Mouse (Mus musculus) embryonic facial prominence, embryonic 11.5 days (tissue): Measurements from ENCODE around the gene Mars. TPM values are rescaled to one million over a fixed set of nuclear protein-coding genes. Genes with fewer than 3 reads are reported as not detected.

ENCODE experiments used
- ATAC-seq: fragments of 200-750 bp; cut with Nextera tagmentation; replicated peaks from 2 replicates; pipeline ENCODE4 v1.8.0; 2017; ENCODE audit warnings: low read depth; ENCODE audit not compliant: insufficient number of reproducible peaks, low FRiP score, low TSS enrichment
- DNase-seq: peaks from one replicate; pipeline ENCODE4 v3.0.0-alpha.2; 2015; ENCODE audit warnings: low spot score
- H3K27ac ChIP-seq: fragments of 300-500 bp; sonication (generic); replicated peaks from 2 replicates; pipeline ENCODE4 v1.5.1; 2014; ENCODE audit warnings: mild to moderate bottlenecking, low read depth, low read length, control low read depth
- H3K27me3 ChIP-seq: fragments of 300-500 bp; sonication (generic); 2 replicates; pipeline ENCODE4 v1.6.1; 2014; ENCODE audit warnings: mild to moderate bottlenecking, low read length, moderate library complexity, mixed read lengths; ENCODE audit not compliant: control insufficient read depth, insufficient read depth
- H3K36me3 ChIP-seq: fragments of 300-500 bp; sonication (generic); replicated peaks from 2 replicates; pipeline ENCODE4 v1.6.1; 2014; ENCODE audit warnings: low read depth, mild to moderate bottlenecking, low read length, moderate library complexity, mixed read lengths; ENCODE audit not compliant: control insufficient read depth, insufficient read depth
- H3K4me1 ChIP-seq: fragments of 300-500 bp; sonication (generic); 2 replicates; pipeline ENCODE4 v1.6.1; 2014; ENCODE audit warnings: low read length, mixed read lengths; ENCODE audit not compliant: control insufficient read depth, insufficient read depth
- H3K4me2 ChIP-seq: fragments of 300-500 bp; sonication (generic); 2 replicates; pipeline ENCODE4 v1.6.1; 2014; ENCODE audit warnings: low read depth, mild to moderate bottlenecking, control low read depth, low read length, moderate library complexity
- H3K4me3 ChIP-seq: fragments of 300-500 bp; sonication (generic); 2 replicates; pipeline ENCODE4 v1.5.1; 2014; ENCODE audit warnings: low read depth, low read length, control low read depth
- H3K9ac ChIP-seq: fragments of 300-500 bp; sonication (generic); replicated peaks from 2 replicates; pipeline ENCODE4 v1.6.1; 2014; ENCODE audit warnings: mild to moderate bottlenecking, control low read depth, low read length
- H3K9me3 ChIP-seq: fragments of 300-500 bp; sonication (generic); replicated peaks from 2 replicates; pipeline ENCODE4 v1.6.1; 2016; ENCODE audit warnings: mild to moderate bottlenecking, low read length, inconsistent platforms, mixed read lengths; ENCODE audit not compliant: control insufficient read depth
- WGBS: fragments of 180-500 bp; shearing (Covaris S2); extraction: QIAGEN DNeasy Blood & Tissue Kit; methylation state at CpG from one replicate; pipeline ENCODE4 v1.1.7; 2014; 5-methylcytosine and 5-hydroxymethylcytosine counted together
- polyA plus RNA-seq: library from polyadenylated mRNA; unstranded; fragments of >200 nt; fragmentation: Nextera tagmentation; extraction: Ambion mirVana; gene quantifications from 2 replicates; pipeline ENCODE4 v1.2.1, GENCODE M21; 2014

The Mars gene
- polyA plus RNA-seq, 1 experiment from 2014 or later, result 179 TPM

GRCm38 (mm10) chr10:127332211-127332874 lies 20.8 kb upstream of the Mars start:
- ATAC-seq (0 out of 2 replicates have a peak, but pooled peaks have one; percentile 20), DNase-seq (peak; percentile 46)
- peaks cover 10% of the 10 kb centered on the region for H3K27me3 ChIP-seq
- no peak overlapping the region for H3K27ac ChIP-seq
- WGBS, result 34% methylated on average over 29 of the region's 31 CpGs
- H3K4me3 ChIP-seq, result no peak overlapping the region
- no peaks in the 10 kb centered on the region; the same call in none of the 2 replicates for H3K36me3 ChIP-seq
- no peaks in the 10 kb centered on the region for H3K9me3 ChIP-seq
- H3K9ac ChIP-seq, result no peak overlapping the region
- peak overlapping the region; percentile 16; the same call in 1 of the 2 replicates for H3K4me2 ChIP-seq
- H3K4me1 ChIP-seq, result no peaks in the 10 kb centered on the region

GRCm38 (mm10) chr10:127330212-127330611 lies 18.6 kb upstream of the Mars start:
- ATAC-seq (no peak), DNase-seq (no peak)
- Histone ChIP-seq H3K36me3 (no peaks in the 10 kb centered on the region; the same call in 1 of the 2 replicates), H3K4me2 (no peak overlapping the region), H3K27me3 (peaks cover 26% of the 10 kb centered on the region), H3K9ac (no peak overlapping the region), H3K27ac (no peak overlapping the region), H3K4me3 (no peak overlapping the region), H3K9me3 (no peaks in the 10 kb centered on the region), H3K4me1 (peaks cover 6% of the 10 kb centered on the region)
- 83% methylated on average over 7 of the region's 7 CpGs for WGBS

GRCm38 (mm10) chr10:127327461-127328145 lies 16.0 kb upstream of the Mars start:
- 58% methylated on average over 18 of the region's 18 CpGs for WGBS
- no peak overlapping the region for H3K4me2 ChIP-seq
- no peak overlapping the region for H3K4me3 ChIP-seq
- no peaks in the 10 kb centered on the region for H3K36me3 ChIP-seq
- no peak for ATAC-seq
- H3K27ac ChIP-seq, result no peak overlapping the region
- DNase-seq, result no peak
- H3K4me1 ChIP-seq, result peaks cover 6% of the 10 kb centered on the region
- H3K9me3 ChIP-seq, result no peaks in the 10 kb centered on the region
- peaks cover 26% of the 10 kb centered on the region for H3K27me3 ChIP-seq
- no peak overlapping the region for H3K9ac ChIP-seq

GRCm38 (mm10) chr10:127326828-127327227 lies 15.2 kb upstream of the Mars start:
- no peak overlapping the region for H3K27ac ChIP-seq
- H3K9ac ChIP-seq, result peak overlapping the region; percentile 48
- peak overlapping the region; percentile 73 for H3K4me2 ChIP-seq
- H3K9me3 ChIP-seq, result no peaks in the 10 kb centered on the region
- WGBS, result 4% methylated on average over 29 of the region's 29 CpGs
- H3K4me1 ChIP-seq, result peaks cover 6% of the 10 kb centered on the region
- DNase-seq, result no peak
- peaks cover 26% of the 10 kb centered on the region for H3K27me3 ChIP-seq
- H3K36me3 ChIP-seq, result no peaks in the 10 kb centered on the region
- no peak for ATAC-seq
- H3K4me3 ChIP-seq, result peak overlapping the region; percentile 38

GRCm38 (mm10) chr10:127326017-127326801 lies 14.6 kb upstream of the Mars start:
- Histone ChIP-seq H3K27ac (no peak overlapping the region), H3K27me3 (peaks cover 26% of the 10 kb centered on the region)
- peak; percentile 53 for DNase-seq

DNA sequence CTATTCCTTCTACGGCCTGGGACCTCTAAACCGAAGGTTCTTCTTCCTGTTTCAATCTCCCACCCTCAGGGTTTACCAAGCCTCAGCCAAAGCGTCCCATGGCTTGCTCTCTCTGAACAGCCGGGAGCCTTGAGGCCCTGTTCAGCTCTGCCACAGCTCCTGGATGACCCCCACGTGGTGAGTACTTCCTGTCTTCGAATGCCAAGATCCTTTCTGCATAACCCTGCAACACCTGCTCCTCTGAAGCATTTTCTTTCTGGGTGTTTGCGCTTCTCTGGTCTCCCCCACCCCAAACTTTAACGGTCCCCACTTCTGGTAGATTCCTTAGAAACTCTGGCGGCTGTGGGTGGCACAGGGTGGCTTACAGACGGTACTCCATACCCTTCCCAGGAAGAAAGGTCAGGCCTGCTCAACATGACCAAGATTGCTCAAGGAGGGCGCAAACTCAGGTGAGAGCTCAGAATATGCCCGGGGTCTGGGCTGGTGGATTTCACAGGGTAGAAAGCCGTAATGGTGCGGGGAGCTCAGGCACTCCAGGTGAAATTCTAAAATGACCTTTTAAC lies 13.9 kb upstream of the Mars start:
- WGBS, result 25% methylated on average over 14 of the region's 14 CpGs
- Histone ChIP-seq H3K27ac (no peak overlapping the region), H3K36me3 (no peaks in the 10 kb centered on the region), H3K9me3 (no peaks in the 10 kb centered on the region), H3K4me1 (peaks cover 6% of the 10 kb centered on the region), H3K9ac (peak overlapping the region; percentile 48), H3K4me2 (peak overlapping the region; percentile 73), H3K4me3 (no peak overlapping the region; the same call in 1 of the 2 replicates), H3K27me3 (peaks cover 26% of the 10 kb centered on the region)
- DNase-seq (no peak), ATAC-seq (no peak)

More at GRCm38 (mm10) chr10:127326017-127326801, 14.6 kb upstream of the Mars start:
- H3K36me3 ChIP-seq, result no peaks in the 10 kb centered on the region
- peak overlapping the region; percentile 38 for H3K4me3 ChIP-seq
- peaks cover 6% of the 10 kb centered on the region for H3K4me1 ChIP-seq
- H3K9me3 ChIP-seq, result no peaks in the 10 kb centered on the region
- H3K9ac ChIP-seq, result peak overlapping the region; percentile 48
- ATAC-seq, result 0 out of 2 replicates have a peak, but pooled peaks have one; percentile 22
- H3K4me2 ChIP-seq, result peak overlapping the region; percentile 73
- WGBS, result 1% methylated on average over 54 of the region's 54 CpGs

- Histone ChIP-seq H3K36me3 (no peaks in the 10 kb centered on the region), H3K27me3 (peaks cover 26% of the 10 kb centered on the region), H3K9ac (no peak overlapping the region), H3K27ac (no peak overlapping the region), H3K4me3 (no peak overlapping the region), H3K4me1 (peaks cover 6% of the 10 kb centered on the region), H3K4me2 (no peak overlapping the region), H3K9me3 (no peaks in the 10 kb centered on the region)
- DNase-seq (peak; percentile 77), ATAC-seq (no peak)
- 14% methylated on average over 7 of the region's 7 CpGs for WGBS
Observed at GRCm38 (mm10) chr10:127324495-127324894, 12.9 kb upstream of the Mars start.
